Mouse (Mus musculus) frontal cortex, postnatal 36 days (tissue): ENCODE measurements around the gene Dctd.
A peak's percentile ranks its signal among the peaks of the same experiment; 100 is the strongest.

Experiments
- DNase-seq, 2 experiments: peaks; one replicate each; pipeline ENCODE4 v3.0.0; 2022; ENCODE audit warnings: low spot score in 2 of 2

Dctd gene

GRCm38 (mm10) chr8:48098792-48099191, at the start of gene Dctd:
Gene Dctd (plus strand): TSS chr8:48099092.
- no peak for DNase-seq

GRCm38 (mm10) chr8:48053611-48054010, 45.3 kb upstream of the Dctd start:
- no peak for DNase-seq

GRCm38 (mm10) chr8:48063526-48064072, 35.3 kb upstream of the Dctd start:
- DNase-seq, result no peak

GRCm38 (mm10) chr8:48074149-48074548, 24.7 kb upstream of the Dctd start:
- DNase-seq, result no peak

- DNase-seq, result no peak
These were observed 16.5 kb upstream of the Dctd start for GRCm38 (mm10) chr8:48082343-48082742.

GRCm38 (mm10) chr8:48090661-48091060, 8.2 kb upstream of the Dctd start:
- DNase-seq, result no peak

GRCm38 (mm10) chr8:48095378-48095777, 3.5 kb upstream of the Dctd start:
- no peak for DNase-seq

- peak; percentile 78 to 84 for DNase-seq
These were observed 1.6 kb upstream of the Dctd start for GRCm38 (mm10) chr8:48097131-48097794.

GRCm38 (mm10) chr8:48098081-48098639, 732 bp upstream of the Dctd start:
- no peak for DNase-seq

GRCm38 (mm10) chr8:48100100-48100787, 1.4 kb downstream of the Dctd start:
- no peak for DNase-seq

GRCm38 (mm10) chr8:48109373-48109855, 10.5 kb downstream of the Dctd start:
- DNase-seq, result no peak

GRCm38 (mm10) chr8:48109856-48110780, 11.2 kb downstream of the Dctd start:
- peak; percentile 48 to 54 for DNase-seq

GRCm38 (mm10) chr8:48114591-48114990, 15.7 kb downstream of the Dctd start:
- no peak for DNase-seq

GRCm38 (mm10) chr8:48122991-48123390, 24.1 kb downstream of the Dctd start:
- no peak for DNase-seq

GRCm38 (mm10) chr8:48124857-48125256, 26.0 kb downstream of the Dctd start:
- DNase-seq, result no peak

GRCm38 (mm10) chr8:48126954-48127353, 28.1 kb downstream of the Dctd start:
- no peak for DNase-seq

- no peak for DNase-seq
These were observed 31.4 kb downstream of the Dctd start for GRCm38 (mm10) chr8:48130266-48130665.

GRCm38 (mm10) chr8:48133321-48133720, 34.4 kb downstream of the Dctd start:
- DNase-seq, result no peak

GRCm38 (mm10) chr8:48136804-48137650, 38.1 kb downstream of the Dctd start:
- DNase-seq, result no peak

- DNase-seq, result no peak
These were observed 38.7 kb downstream of the Dctd start for GRCm38 (mm10) chr8:48137651-48137937.

GRCm38 (mm10) chr8:48141023-48141422, 42.1 kb downstream of the Dctd start:
- DNase-seq, result no peak
